Mouse (Mus musculus) small intestine, adult 2 months (tissue): ENCODE data around the gene Chil1. TPM values are rescaled to one million over a fixed set of nuclear protein-coding genes. Genes with fewer than 3 reads are reported as not detected.

ENCODE experiments used
- H3K27ac ChIP-seq: fragments of 200-500 bp; 2 replicates; pipeline ENCODE4 v1.5.1; 2012; ENCODE audit warnings: low read depth, low read length, control low read depth, inconsistent platforms; ENCODE audit not compliant: insufficient read depth
- H3K27me3 ChIP-seq: fragments of 200-500 bp; 2 replicates; pipeline ENCODE4 v1.6.1; 2012; ENCODE audit warnings: mild to moderate bottlenecking, moderate library complexity, low read length, inconsistent platforms; ENCODE audit not compliant: control insufficient read depth, insufficient read depth
- H3K36me3 ChIP-seq: fragments of 200-500 bp; 2 replicates; pipeline ENCODE4 v1.6.1; 2012; ENCODE audit warnings: mild to moderate bottlenecking, low read length, control low read depth, inconsistent platforms; ENCODE audit not compliant: control insufficient read depth, insufficient read depth
- H3K4me1 ChIP-seq: fragments of 200-500 bp; 2 replicates; pipeline ENCODE4 v1.6.1; 2012; ENCODE audit warnings: low read length, inconsistent platforms, mixed read lengths; ENCODE audit not compliant: control insufficient read depth, insufficient read depth, insufficient read length
- H3K4me3 ChIP-seq: fragments of 200-500 bp; 2 replicates; pipeline ENCODE4 v1.5.1; 2012; ENCODE audit warnings: low read depth, mild to moderate bottlenecking, control low read depth, inconsistent platforms, low read length, moderate library complexity
- CTCF ChIP-seq: fragments of 200-500 bp; IDR thresholded peaks from 2 replicates; pipeline ENCODE4 v1.5.1; 2012; ENCODE audit warnings: low read depth, mild to moderate bottlenecking, control low read depth, inconsistent platforms, low read length, moderate library complexity, mixed read lengths; ENCODE audit not compliant: insufficient replicate concordance, insufficient read length; ENCODE audit errors: extremely low read depth
- POLR2A ChIP-seq: fragments of 200-500 bp; IDR thresholded peaks from 2 replicates; pipeline ENCODE4 v1.6.1; 2012; ENCODE audit warnings: low read depth, mild to moderate bottlenecking, control low read depth, inconsistent platforms, low read length, moderate library complexity
- WGBS: fragments of 180-500 bp; shearing (Covaris S2); methylation state at CpG from one replicate; pipeline ENCODE4 v1.1.7; 2018; 5-methylcytosine and 5-hydroxymethylcytosine counted together
- polyA plus RNA-seq: library from polyadenylated mRNA; depleted of rRNA; stranded (reverse); fragments of >200 nt; gene quantifications from 2 replicates; pipeline ENCODE4 v1.2.3, GENCODE M21; 2012

The Chil1 gene
- polyA plus RNA-seq, 1 experiment: 0.46 TPM

DNA sequence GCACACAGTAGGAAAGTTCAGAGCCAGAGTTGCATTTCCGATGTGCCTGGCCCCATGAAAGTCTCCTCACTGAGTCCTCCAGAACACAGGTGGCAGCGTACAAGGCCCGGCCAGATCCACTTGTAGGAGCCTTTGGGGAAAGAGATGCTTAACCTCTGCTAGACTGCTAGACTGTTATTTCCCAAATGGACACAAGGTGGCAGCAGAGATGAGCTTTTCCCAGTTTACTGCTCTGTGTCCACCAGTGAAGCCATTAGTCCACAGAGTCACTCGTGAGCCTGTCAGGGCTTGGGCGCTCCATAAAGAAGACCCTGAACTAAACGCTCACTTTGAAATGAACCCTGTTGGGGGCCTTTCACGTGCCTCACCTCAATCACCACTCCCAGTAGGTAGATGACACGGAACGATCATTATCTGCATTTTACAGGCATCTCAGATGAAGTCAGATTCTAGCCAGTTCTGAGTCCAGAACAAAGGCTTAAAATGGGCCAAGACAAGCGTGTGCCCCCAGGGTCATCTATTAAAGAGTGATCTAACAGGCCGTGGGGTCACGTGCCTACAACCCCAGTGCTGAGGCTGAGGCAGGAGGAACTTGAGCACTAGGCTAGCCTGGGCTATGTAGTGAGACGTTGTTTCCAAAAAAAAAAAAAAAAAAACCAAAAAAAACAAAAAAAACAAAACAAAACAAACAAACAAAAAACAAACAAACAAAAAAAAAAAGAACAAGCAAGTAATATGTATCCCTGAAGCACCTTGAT, 30.1 kb upstream of the Chil1 start:
- H3K4me3 ChIP-seq: no peak overlapping the region
- H3K36me3 ChIP-seq: no peaks in the 10 kb centered on the region
- WGBS: 23% methylated on average over 13 of the region's 13 CpGs
- H3K27me3 ChIP-seq: no peaks in the 10 kb centered on the region
- H3K27ac ChIP-seq: no peak overlapping the region
- TF ChIP-seq POLR2A (no peak), CTCF (peak; percentile 71; the same call in 1 of the 2 replicates)
- H3K4me1 ChIP-seq: no peaks in the 10 kb centered on the region

- TF ChIP-seq CTCF: no peak
- no peaks in the 10 kb centered on the region for H3K36me3 ChIP-seq
- H3K27ac ChIP-seq: no peak overlapping the region
- 70% methylated on average over 21 of the region's 21 CpGs for WGBS
- H3K27me3 ChIP-seq: no peaks in the 10 kb centered on the region
- no peak overlapping the region for H3K4me3 ChIP-seq
- H3K4me1 ChIP-seq: no peaks in the 10 kb centered on the region
Observed at GRCm38 (mm10) chr1:134152626-134153590, 29.1 kb upstream of the Chil1 start.

- no peaks in the 10 kb centered on the region for H3K4me1 ChIP-seq
- no peak overlapping the region for H3K27ac ChIP-seq
- no peaks in the 10 kb centered on the region for H3K36me3 ChIP-seq
- TF ChIP-seq POLR2A (no peak), CTCF (no peak)
- 76% methylated on average over 3 of the region's 3 CpGs for WGBS
- no peaks in the 10 kb centered on the region for H3K27me3 ChIP-seq
- H3K4me3 ChIP-seq: no peak overlapping the region
Observed at GRCm38 (mm10) chr1:134154121-134154520, 27.9 kb upstream of the Chil1 start.

GRCm38 (mm10) chr1:134154655-134155054, 27.3 kb upstream of the Chil1 start:
- Histone ChIP-seq H3K27ac (no peak overlapping the region), H3K4me3 (no peak overlapping the region), H3K36me3 (no peaks in the 10 kb centered on the region), H3K27me3 (no peaks in the 10 kb centered on the region), H3K4me1 (no peaks in the 10 kb centered on the region)
- TF ChIP-seq POLR2A (no peak), CTCF (peak; percentile 33; the same call in 1 of the 2 replicates)
- 44% methylated on average over 3 of the region's 3 CpGs for WGBS

GRCm38 (mm10) chr1:134160404-134160803, 21.6 kb upstream of the Chil1 start:
- Histone ChIP-seq H3K4me3 (no peak overlapping the region), H3K4me1 (no peaks in the 10 kb centered on the region), H3K36me3 (no peaks in the 10 kb centered on the region), H3K27me3 (no peaks in the 10 kb centered on the region), H3K27ac (no peak overlapping the region)
- 81% methylated on average over 3 of the region's 3 CpGs for WGBS
- TF ChIP-seq CTCF (no peak), POLR2A (no peak)

- no peaks in the 10 kb centered on the region for H3K4me1 ChIP-seq
- H3K27me3 ChIP-seq: no peaks in the 10 kb centered on the region
- H3K4me3 ChIP-seq: no peak overlapping the region
- TF ChIP-seq CTCF: no peak
- TF ChIP-seq POLR2A: no peak
- H3K27ac ChIP-seq: no peak overlapping the region
- WGBS: 88% methylated on average over 6 of the region's 6 CpGs
- H3K36me3 ChIP-seq: no peaks in the 10 kb centered on the region
Observed at GRCm38 (mm10) chr1:134161399-134161798, 20.6 kb upstream of the Chil1 start.

- TF ChIP-seq CTCF (no peak), POLR2A (no peak)
- Histone ChIP-seq H3K4me1 (no peaks in the 10 kb centered on the region), H3K36me3 (no peaks in the 10 kb centered on the region), H3K27me3 (no peaks in the 10 kb centered on the region), H3K27ac (no peak overlapping the region), H3K4me3 (no peak overlapping the region)
- 64% methylated on average over 6 of the region's 6 CpGs for WGBS
Observed at GRCm38 (mm10) chr1:134162510-134163225, 19.3 kb upstream of the Chil1 start.
